Mouse (Mus musculus) limb, embryonic 10.5 days (tissue): ENCODE data around the gene Zdhhc14. TPM values are rescaled to one million over a fixed set of nuclear protein-coding genes. Genes with fewer than 3 reads are reported as not detected.
A peak's percentile ranks its signal among the peaks of the same experiment; 100 is the strongest.

Experiments
- DNase-seq: peaks from one replicate; pipeline ENCODE4 v3.0.0-alpha.2; 2017; ENCODE audit warnings: low spot score
- H3K27ac ChIP-seq: fragments of 300-500 bp; sonication (generic); 2 replicates; pipeline ENCODE4 v1.5.1; 2016; ENCODE audit warnings: mild to moderate bottlenecking
- H3K27me3 ChIP-seq: fragments of 300-500 bp; sonication (generic); 2 replicates; pipeline ENCODE4 v1.6.1; 2016; ENCODE audit warnings: low read depth, mild to moderate bottlenecking; ENCODE audit not compliant: poor library complexity, severe bottlenecking
- H3K36me3 ChIP-seq: fragments of 300-500 bp; sonication (generic); 2 replicates; pipeline ENCODE4 v1.6.1; 2016; ENCODE audit warnings: mild to moderate bottlenecking, moderate library complexity
- H3K4me1 ChIP-seq: fragments of 300-500 bp; sonication (generic); 2 replicates; pipeline ENCODE4 v1.6.1; 2016
- H3K4me3 ChIP-seq: fragments of 300-500 bp; sonication (generic); 2 replicates; pipeline ENCODE4 v1.5.1; 2016; ENCODE audit warnings: mild to moderate bottlenecking, moderate library complexity
- H3K9me3 ChIP-seq: fragments of 300-500 bp; sonication (generic); replicated peaks from 2 replicates; pipeline ENCODE4 v1.6.1; 2016; ENCODE audit warnings: mild to moderate bottlenecking
- WGBS: fragments of 180-500 bp; shearing (Covaris S2); methylation state at CpG from one replicate; pipeline ENCODE4 v1.1.7; 2016; 5-methylcytosine and 5-hydroxymethylcytosine counted together
- polyA plus RNA-seq: library from polyadenylated mRNA; unstranded; fragments of >200 nt; fragmentation: Nextera tagmentation; extraction: Ambion mirVana; gene quantifications from 2 replicates; pipeline ENCODE4 v1.2.1, GENCODE M21; 2016

Gene Zdhhc14
- polyA plus RNA-seq, 1 experiment from 2014 or later, result 0.66 TPM

DNA sequence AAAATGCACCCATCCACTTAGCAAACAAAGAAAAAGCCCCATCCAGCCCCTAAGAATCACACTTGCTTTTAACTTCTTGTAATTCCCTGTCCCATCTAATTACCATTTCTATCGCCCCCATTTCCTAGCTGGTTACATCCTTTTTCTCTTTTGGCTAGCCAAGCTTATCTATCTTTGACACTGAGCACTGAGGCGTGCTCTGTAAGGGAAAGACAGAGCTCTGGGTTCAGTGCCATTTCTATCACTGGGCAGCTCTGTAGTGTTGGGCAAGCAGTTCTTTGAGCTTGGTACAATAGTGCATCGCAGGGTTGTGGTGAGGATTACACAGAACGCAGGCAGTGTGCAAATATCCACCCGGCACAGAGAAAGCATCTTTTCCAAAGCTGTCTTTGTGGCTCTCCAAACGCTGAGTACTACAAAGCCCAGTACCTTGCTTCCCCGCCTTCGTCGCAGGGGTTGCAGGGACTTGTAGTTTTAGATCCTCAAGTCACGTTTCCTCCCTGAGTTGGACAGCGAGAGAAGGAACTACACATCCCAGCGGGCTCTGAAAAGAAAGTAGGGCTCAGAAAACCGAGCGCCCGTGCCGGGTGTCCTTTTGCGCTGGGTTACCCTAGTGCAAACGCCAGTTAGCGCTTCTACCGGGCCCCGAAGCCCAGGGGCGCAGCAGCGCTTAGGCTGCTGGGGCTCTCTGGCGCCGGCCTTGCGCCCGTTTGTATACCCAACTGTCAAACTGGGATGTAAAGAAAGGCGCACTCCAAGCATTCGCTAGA, 1.1 kb upstream of the Zdhhc14 start:
- Histone ChIP-seq H3K4me3 (peak overlapping the region; percentile 74), H3K27me3 (peaks cover 39% of the 10 kb centered on the region), H3K27ac (peak overlapping the region; percentile 83), H3K4me1 (peaks cover 34% of the 10 kb centered on the region), H3K9me3 (no peaks in the 10 kb centered on the region), H3K36me3 (no peaks in the 10 kb centered on the region)
- 2% methylated on average over 29 of the region's 29 CpGs for WGBS
- peak; percentile 84 for DNase-seq

DNA sequence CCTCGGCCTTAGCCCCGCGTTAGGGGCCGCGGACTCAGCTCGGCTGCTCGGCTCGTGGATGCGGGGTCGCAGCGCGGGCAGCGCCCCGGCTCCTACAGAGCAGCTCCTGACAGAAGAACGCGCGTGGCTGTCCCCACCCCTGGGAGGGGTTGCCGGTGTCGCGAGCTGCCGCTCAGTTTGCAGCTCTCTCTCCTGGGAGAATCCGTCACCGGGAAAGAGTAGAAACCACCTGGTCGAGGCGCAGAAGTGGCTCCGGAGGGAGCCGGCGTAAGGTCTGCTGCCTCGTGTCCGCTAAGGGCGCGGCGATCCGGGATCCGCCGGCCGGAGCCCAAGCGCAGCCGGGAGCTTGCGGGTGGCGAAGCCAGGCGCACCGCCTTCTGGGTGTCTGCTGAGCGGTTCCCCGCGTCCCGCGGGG, 396 bp downstream of the Zdhhc14 start:
- peaks cover 41% of the 10 kb centered on the region for H3K27me3 ChIP-seq
- H3K4me1 ChIP-seq, result peaks cover 32% of the 10 kb centered on the region
- H3K4me3 ChIP-seq, result peak overlapping the region; percentile 74
- H3K27ac ChIP-seq, result peak overlapping the region; percentile 83
- WGBS, result under 1% methylated on average over 48 of the region's 48 CpGs
- H3K9me3 ChIP-seq, result no peaks in the 10 kb centered on the region
- DNase-seq, result peak; percentile 75
- no peaks in the 10 kb centered on the region for H3K36me3 ChIP-seq

DNA sequence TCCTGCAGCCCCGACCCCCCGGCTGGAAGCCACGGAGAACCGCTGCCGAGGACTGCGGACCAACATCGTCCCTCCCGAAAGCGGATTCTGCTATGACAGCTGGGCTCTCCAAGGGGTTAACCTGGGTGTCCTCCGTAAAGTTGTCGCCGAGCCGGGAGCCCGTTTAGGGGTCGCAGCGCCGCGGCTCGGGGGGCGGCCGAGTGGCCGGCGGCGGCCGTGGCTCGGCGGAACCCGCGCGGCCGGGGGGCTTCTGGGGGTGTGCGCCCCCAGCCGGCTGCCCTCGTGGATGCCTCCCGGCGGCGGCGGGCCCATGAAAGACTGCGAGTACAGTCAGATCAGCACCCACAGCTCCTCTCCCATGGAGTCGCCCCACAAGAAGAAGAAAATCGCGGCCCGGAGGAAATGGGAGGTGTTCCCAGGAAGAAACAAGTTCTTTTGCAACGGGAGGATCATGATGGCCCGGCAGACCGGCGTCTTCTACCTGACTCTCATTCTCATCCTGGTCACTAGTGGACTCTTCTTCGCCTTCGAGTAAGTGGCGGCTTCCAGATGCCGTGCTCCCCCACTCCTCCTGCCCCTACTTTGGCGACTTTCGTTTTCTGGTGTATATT, 909 bp downstream of the Zdhhc14 start:
- no peaks in the 10 kb centered on the region for H3K36me3 ChIP-seq
- H3K27me3 ChIP-seq, result peaks cover 41% of the 10 kb centered on the region
- peak overlapping the region; percentile 83 for H3K27ac ChIP-seq
- H3K9me3 ChIP-seq, result no peaks in the 10 kb centered on the region
- H3K4me3 ChIP-seq, result peak overlapping the region; percentile 74
- WGBS, result 3% methylated on average over 53 of the region's 53 CpGs
- DNase-seq, result peak; percentile 50
- H3K4me1 ChIP-seq, result peaks cover 27% of the 10 kb centered on the region

DNA sequence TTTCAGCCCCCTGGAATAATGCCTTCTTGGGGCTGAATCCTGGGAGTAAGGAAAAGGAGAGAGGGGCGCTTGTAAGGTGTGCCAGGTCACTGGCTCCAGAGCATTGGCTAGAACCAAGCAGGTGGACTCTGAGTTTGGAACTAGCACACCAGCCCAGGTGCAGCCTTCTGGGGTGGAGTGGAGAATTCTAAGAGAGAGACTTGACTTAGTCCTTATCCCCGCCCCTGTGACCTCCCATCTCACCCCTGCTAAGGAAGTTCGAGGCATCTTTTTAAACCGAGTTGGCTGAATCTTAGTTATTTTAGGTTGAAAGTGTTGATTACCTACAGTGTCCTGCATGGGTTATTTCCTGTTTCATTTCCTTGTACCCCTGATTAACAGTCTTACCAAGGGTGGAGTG, 1.5 kb downstream of the Zdhhc14 start:
- Histone ChIP-seq H3K4me1 (peaks cover 27% of the 10 kb centered on the region), H3K9me3 (no peaks in the 10 kb centered on the region), H3K27ac (no peak overlapping the region), H3K27me3 (peaks cover 41% of the 10 kb centered on the region), H3K4me3 (peak overlapping the region; percentile 74), H3K36me3 (no peaks in the 10 kb centered on the region)
- no peak for DNase-seq
- WGBS, result 24% methylated on average over 4 of the region's 4 CpGs

DNA sequence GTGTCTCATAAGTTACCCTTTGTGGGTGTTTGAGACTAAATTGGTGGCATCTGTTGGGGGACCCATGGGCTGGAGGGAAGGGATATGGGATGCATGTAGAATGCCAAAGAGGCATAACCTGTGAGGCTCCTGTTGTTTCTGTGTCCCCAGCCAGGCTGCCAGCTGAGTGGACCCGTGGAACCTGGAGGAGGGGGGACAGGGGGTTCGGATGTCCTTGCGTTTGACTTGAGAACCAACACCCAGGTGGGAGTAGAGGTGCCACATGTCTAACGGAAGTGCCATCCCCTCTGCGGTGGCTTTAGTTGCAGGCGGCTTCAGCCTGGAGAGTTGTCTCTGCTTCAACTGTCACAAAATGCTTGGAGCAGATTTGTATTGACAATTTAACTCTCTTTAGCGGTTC, 2.5 kb downstream of the Zdhhc14 start:
- no peaks in the 10 kb centered on the region for H3K9me3 ChIP-seq
- H3K4me3 ChIP-seq, result no peak overlapping the region
- DNase-seq, result no peak
- H3K27ac ChIP-seq, result no peak overlapping the region
- H3K36me3 ChIP-seq, result no peaks in the 10 kb centered on the region
- peaks cover 33% of the 10 kb centered on the region for H3K27me3 ChIP-seq
- peaks cover 27% of the 10 kb centered on the region for H3K4me1 ChIP-seq
- WGBS, result 84% methylated on average over 7 of the region's 7 CpGs

DNA sequence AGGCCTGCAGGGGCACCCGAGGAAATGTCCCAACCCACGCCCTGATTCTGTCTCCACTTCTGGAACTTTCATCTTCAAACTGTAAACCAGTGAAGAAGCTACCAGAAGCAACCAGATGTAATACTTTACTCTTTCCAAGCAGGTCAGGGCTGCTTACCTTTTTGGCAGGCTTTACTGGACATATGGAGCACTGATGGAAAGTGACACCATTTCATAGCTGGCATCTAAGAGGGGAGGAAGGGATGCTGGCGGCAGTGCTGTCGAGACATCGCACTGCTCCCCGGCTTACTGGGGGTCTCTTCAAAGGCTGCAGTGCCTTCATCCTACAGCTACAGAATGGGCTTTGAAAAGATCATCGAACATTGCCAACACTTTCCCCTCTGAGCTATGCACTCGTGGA, 5.3 kb downstream of the Zdhhc14 start:
- Histone ChIP-seq H3K4me3 (no peak overlapping the region), H3K27me3 (peaks cover 33% of the 10 kb centered on the region), H3K4me1 (peaks cover 11% of the 10 kb centered on the region), H3K27ac (no peak overlapping the region), H3K36me3 (no peaks in the 10 kb centered on the region), H3K9me3 (no peaks in the 10 kb centered on the region)
- no peak for DNase-seq
- 87% methylated on average over 8 of the region's 8 CpGs for WGBS

DNA sequence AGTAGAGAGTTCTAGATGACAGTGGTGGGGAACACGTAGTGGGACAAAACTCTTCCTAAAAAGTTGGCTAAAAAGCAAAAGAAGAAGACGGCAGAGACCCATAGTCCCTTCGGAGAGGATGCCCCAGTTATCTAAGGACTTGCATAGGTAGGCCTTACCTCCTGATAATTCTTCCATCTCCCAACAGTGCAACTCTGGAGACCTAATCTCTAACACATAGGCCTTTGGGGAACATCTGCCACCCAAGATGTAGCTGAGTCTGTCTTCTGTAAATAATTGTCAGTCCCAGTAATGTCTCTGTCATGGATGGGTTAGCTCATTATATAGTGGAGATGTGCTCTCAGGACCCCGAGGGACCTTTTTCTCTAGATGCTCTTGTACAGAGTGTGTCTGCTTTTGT, 6.6 kb downstream of the Zdhhc14 start:
- H3K4me1 ChIP-seq, result no peaks in the 10 kb centered on the region
- no peak for DNase-seq
- no peaks in the 10 kb centered on the region for H3K36me3 ChIP-seq
- H3K27ac ChIP-seq, result no peak overlapping the region
- no peak overlapping the region for H3K4me3 ChIP-seq
- no peaks in the 10 kb centered on the region for H3K9me3 ChIP-seq
- H3K27me3 ChIP-seq, result peaks cover 24% of the 10 kb centered on the region
- 86% methylated on average over 4 of the region's 4 CpGs for WGBS

DNA sequence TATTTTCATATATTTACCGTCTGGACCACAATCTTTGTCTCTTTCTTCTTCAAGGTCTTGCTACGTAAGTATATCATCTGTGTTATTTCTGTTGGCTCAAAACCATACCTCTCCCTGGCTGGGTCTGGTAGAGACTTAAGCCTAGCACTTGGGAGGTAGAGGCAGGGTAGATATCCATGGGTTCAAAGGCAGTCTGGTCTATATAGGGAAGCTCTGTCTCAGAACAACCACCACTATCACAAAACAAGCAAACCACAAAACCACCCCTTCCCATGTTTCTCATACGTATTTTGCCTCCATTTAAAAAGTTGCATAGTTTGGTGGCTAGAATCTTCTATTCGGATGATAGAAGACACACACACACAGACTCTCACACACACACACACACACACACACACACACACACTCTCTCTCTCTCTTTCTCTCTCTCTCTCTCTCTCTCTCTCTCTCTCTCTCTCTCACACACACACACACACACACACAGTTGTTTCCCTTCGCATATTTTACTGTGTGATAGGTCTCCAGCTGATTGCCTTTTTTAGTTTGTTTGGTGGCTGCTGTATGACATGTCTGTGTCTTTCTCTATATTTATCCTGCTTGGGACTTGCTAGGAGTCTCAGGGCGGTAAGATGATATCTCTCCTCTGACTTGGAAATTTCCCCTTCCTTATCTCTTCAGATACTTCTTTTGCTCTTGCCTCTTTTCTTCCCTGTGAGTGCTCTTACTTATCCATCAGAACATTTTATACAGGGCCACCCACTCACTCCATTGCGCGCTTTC, 11.8 kb downstream of the Zdhhc14 start:
- H3K27ac ChIP-seq, result no peak overlapping the region
- no peak overlapping the region for H3K4me3 ChIP-seq
- DNase-seq, result no peak
- H3K4me1 ChIP-seq, result no peaks in the 10 kb centered on the region
- no peaks in the 10 kb centered on the region for H3K9me3 ChIP-seq
- 91% methylated on average over 8 of the region's 8 CpGs for WGBS
- no peaks in the 10 kb centered on the region for H3K27me3 ChIP-seq
- H3K36me3 ChIP-seq, result no peaks in the 10 kb centered on the region

DNA sequence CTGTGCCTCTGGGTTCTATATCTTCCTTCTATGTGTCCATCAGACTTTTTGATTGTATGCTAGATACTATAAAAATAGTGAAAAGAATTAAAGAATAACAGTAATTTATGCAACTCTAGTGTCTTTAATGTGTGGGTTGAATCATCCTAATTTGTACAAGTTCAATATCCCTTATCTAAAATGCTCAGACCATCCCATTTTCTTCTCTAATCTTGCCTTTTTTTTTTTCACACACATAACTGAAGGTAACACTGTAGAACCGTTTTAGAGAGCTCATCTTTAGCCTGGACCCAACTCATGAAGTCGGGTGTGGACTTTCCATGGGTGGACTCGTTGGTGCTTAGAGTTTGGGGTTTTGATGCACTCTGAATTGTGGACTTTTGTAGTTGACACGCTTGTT, 12.6 kb downstream of the Zdhhc14 start:
- 93% methylated on average over 4 of the region's 4 CpGs for WGBS
- no peaks in the 10 kb centered on the region for H3K9me3 ChIP-seq
- DNase-seq, result no peak
- H3K27ac ChIP-seq, result no peak overlapping the region
- no peaks in the 10 kb centered on the region for H3K36me3 ChIP-seq
- no peak overlapping the region for H3K4me3 ChIP-seq
- H3K27me3 ChIP-seq, result no peaks in the 10 kb centered on the region
- no peaks in the 10 kb centered on the region for H3K4me1 ChIP-seq

DNA sequence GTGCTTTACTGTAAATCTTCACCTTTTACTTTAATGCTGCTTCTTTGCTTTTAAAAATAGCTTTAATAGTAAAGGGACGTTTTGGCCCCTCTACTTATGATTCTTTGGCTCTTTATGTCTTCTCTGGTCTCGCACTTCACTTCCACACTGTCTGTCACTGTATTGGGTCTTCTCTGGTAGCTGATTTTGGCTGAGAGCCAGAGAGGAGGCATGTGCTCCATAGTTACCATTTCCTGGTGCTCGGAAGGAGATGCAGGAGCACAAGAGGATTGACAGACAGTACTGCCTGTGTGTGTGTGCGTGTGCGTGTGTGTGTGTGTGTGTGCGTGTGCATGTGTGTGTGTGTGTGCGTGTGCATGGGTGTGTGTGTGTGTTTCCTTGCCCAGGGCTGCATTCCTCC, 14.2 kb downstream of the Zdhhc14 start:
- H3K4me3 ChIP-seq, result no peak overlapping the region
- H3K9me3 ChIP-seq, result no peaks in the 10 kb centered on the region
- 81% methylated on average over 7 of the region's 7 CpGs for WGBS
- DNase-seq, result no peak
- no peaks in the 10 kb centered on the region for H3K4me1 ChIP-seq
- H3K36me3 ChIP-seq, result no peaks in the 10 kb centered on the region
- H3K27ac ChIP-seq, result no peak overlapping the region
- H3K27me3 ChIP-seq, result no peaks in the 10 kb centered on the region

DNA sequence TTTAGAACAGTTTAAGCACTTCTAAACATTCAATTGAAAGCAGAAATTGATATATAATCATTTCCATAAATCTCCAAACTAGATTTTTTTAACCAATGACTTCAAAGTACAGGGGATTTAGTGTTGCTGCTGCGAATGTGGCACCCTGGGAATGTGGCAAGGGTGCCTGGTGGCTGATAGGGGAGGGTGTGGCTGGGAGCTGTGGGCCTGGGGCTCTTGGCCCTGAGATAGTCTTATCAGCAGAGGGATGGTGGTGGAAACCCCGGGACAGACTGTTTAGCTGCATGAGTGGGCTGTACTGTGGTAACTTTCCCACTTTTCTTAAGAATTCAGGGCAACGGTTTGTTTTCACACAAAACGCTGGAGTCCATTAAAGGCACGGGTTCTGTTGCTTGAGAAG, 14.6 kb downstream of the Zdhhc14 start:
- WGBS, result 76% methylated on average over 5 of the region's 5 CpGs
- no peak overlapping the region for H3K27ac ChIP-seq
- no peak overlapping the region for H3K4me3 ChIP-seq
- no peak for DNase-seq
- H3K4me1 ChIP-seq, result no peaks in the 10 kb centered on the region
- no peaks in the 10 kb centered on the region for H3K9me3 ChIP-seq
- H3K27me3 ChIP-seq, result no peaks in the 10 kb centered on the region
- no peaks in the 10 kb centered on the region for H3K36me3 ChIP-seq

DNA sequence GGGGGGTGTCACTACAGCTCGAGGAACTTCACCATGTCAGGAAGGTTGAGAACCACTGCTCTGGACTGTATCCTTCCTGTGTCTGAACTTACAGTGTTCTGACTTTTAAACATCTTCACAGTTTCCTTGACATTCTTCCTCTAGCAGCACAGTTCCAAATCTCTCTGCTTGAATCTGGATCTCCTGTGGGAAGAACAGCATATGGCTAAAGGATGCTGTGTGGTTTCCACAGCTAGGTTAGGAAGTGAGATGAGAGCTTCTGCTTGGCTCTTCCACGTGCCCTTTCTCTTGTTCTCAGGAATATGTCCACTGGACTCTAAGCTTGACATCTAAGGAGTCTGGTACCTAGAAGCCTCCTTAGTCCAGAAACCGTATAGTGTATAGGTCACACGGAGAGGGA, 15.7 kb downstream of the Zdhhc14 start:
- H3K27me3 ChIP-seq, result no peaks in the 10 kb centered on the region
- WGBS, result 87% methylated on average over 4 of the region's 4 CpGs
- DNase-seq, result no peak
- H3K36me3 ChIP-seq, result no peaks in the 10 kb centered on the region
- no peak overlapping the region for H3K27ac ChIP-seq
- no peaks in the 10 kb centered on the region for H3K4me1 ChIP-seq
- no peak overlapping the region for H3K4me3 ChIP-seq
- H3K9me3 ChIP-seq, result no peaks in the 10 kb centered on the region

DNA sequence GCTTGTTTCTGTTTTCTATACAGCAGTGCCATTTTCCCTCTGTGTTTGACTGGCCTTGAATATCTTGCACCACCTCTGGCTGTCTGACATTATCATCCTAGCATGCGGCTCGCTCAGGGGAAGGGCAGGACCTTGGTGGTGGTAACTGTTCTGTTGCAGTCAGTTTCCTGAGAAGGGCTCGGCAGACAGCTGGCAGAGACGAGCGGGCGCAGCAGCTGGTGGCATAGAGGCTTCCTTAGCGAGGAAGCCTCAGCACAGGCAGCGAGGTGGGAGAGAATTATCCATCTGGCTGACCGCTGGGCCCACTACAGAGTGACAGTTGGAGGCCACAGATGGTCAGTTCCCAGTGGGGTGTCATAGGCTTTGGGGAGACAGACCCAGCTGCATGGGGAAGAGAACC, 18.2 kb downstream of the Zdhhc14 start:
- H3K27ac ChIP-seq, result no peak overlapping the region
- DNase-seq, result no peak
- H3K27me3 ChIP-seq, result no peaks in the 10 kb centered on the region
- WGBS, result 86% methylated on average over 9 of the region's 9 CpGs
- H3K4me1 ChIP-seq, result no peaks in the 10 kb centered on the region
- H3K36me3 ChIP-seq, result no peaks in the 10 kb centered on the region
- no peaks in the 10 kb centered on the region for H3K9me3 ChIP-seq
- H3K4me3 ChIP-seq, result no peak overlapping the region
